Mouse (Mus musculus) mesoderm, embryonic 11.5 days (tissue): ENCODE data around the gene Mob1b.
"Not testable (repeated sequence)": the region's sequence is repeated elsewhere in the genome, so short reads cannot be mapped to it uniquely, and the experiment has no call there.

Experiments used
- DNase-seq: peaks from one replicate; pipeline ENCODE4 v3.0.0-alpha.2; 2012; ENCODE audit warnings: low read depth, low spot score

Mob1b gene

DNA sequence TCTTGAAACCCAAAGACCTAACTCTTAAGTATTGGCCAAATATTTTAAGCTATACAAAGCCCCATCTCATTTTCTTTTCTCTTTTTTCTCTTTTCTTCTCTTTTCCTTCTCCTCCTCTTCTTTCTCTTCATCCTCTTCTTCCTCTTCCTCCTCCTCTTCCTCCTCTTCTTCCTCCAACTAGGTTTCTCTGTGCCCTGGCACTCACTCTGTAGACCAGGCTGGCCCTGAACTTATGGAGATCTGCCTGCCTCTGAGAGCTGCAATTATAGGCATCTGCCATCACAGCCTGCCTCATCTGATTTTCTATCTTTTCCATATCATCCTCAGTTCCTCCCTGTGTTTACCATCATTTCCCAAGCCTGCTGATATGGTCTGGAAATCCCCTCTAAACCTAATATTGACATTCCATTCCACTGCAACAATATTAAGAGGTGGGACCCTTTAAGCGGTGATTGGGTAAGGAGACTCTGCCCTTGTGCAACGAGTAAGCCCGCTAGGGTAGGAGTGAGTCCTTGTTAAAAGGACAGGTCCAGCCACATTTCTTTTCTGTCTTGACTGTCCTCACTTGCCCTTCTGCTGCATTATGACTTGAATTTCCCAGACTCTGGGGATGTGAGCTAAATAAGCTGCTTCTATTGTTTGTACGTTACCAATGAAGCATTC is 21.3 kb upstream of the Mob1b start:
- no peak for DNase-seq

DNA sequence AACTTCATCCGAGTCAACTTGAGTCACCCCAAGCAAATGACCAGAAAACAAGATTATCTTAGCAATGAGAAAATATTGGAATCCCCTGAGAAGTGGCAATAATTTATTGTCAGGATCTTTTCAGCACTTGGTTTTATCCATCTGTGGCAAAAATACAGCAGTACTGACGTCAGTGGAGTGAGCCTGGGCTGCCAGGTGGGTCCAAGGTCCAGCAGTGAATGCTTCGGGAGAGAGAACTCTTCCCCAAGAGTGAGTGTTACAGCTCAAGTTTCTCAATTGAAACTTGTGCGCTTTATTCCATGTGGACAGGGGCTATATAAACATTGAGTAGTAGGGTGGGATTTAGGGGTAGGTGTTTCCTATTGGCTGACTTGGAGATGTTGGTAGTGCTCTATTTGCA is 18.6 kb upstream of the Mob1b start:
- no peak for DNase-seq

DNA sequence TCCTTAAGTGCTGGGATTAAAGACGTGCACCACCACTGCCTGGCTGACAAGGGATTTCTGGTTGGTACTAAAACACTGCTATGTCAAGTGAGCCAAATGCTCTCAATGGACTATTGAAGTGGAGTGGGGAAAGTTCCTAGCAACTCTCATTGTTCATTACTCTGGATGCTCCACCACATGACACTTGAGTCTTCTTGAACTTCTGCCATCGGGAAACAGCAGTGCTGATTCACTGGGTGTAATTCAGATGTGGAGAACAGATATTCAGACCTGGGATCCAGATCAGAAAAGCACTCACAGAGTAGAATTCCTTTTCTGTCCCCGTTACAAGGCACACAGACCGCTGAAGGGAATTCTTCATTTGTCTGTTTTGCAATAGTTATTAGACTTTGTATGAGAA is 17.1 kb upstream of the Mob1b start:
- DNase-seq, result no peak

DNA sequence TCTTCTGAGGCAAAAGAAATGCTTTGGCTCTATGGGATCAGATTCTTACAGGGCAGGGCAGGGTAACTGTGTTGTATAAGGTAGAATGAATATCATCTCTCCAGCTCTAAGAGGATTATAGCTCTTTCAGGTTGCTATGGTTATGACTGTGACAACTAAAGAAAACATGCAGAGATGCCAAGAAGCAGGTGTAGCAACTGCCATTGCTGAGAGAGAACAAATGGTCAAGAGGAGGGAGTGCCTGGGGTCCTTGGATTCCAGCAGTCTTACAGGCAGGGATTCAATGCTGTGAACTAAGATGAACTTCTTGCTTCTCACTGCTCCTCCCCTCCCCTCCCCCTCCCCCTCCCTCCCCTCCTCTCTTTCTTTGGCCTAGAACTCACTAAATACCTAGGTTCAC is 9.5 kb upstream of the Mob1b start:
- DNase-seq, result no peak

DNA sequence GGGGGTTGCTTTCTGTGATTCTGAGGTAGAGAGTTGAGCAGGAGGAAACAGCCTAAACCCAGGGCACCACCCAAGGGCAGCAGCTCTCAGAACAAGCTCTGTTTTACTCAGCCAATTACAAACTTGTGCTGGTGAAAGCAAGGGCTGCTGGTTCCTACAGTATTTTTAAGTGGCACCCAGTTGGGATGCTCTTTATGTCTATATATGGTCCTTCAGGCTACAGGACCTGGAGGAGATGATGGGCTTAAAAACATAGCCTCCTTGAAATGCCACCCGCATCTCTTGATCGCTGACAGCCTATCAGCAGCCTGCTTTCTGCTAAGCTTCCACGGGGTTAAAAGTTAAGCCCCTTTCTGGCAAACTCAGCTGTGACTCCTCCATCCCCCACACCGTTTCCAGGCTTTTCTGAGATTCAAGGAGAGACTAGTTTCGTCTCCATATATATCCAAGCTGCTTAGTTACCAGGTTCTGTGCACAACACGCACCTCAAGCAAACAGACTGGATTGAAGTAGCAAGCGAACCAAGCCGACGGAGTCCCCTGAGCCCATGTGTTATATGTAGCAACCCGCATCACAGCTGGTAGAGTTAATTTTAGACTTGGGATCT is 8.9 kb upstream of the Mob1b start:
- DNase-seq, result peak; percentile 20

DNA sequence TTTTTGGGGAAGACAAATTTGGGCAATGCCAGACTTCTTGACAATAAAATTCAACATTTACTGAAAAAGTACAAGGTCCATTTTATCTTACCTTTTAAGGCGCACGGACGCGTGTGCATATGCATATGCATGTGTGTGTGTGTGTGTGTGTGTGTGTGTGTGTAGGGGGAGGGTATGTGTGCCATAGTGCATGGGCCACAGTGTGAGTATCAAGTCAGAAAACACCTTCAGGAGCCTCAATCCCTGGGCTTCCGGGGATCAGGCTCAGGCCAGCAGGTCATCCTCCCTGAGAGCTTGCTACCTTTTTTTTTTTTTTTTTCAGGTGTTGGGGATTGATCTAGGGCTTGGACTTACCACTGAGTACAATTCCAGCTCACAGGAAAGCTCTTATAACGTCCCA is 8.3 kb upstream of the Mob1b start:
- DNase-seq, result no peak

DNA sequence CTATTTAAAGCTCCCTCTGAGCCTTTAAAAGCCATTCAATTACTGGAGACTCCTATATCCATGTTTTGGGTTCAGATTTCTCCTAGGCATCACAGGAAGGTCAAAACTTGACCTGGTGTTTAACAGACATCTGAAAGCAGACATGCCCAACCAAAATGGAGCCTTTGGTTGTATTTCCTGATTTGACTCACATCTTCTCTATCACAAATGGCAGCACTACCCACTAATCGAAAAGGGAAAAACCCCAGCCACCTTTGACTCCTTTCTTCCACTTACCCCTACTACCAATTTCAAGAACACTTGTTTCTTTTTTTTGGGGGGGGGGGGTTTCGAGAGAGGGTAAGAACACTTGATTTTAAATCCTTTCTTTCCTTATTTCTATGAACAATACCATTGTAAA is 3.7 kb upstream of the Mob1b start:
- DNase-seq, result no peak

DNA sequence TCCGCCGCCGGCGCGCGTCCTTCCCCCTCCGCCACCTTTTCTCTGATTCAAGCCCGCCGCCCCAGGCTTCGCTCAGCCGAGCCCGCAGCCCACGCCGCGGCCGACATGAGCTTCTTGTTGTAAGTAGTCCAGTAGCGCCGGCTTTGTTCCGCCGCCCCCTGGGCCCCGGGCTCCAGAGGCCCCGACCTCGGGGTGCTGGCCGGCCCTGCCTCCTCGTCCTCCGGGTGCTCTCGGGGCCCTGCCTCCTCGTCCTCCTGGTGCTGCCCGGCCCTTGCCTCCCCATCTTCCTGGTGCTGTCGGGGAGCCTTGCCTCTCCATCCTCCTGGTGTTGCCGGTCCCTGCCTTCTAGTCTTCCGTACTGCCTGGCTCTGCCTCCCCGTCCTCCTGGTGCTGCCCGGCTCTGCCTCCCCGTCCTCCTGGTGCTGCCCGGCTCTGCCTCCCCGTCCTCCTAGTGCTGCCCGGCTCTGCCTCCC is 384 bp downstream of the Mob1b start:
- no peak for DNase-seq

DNA sequence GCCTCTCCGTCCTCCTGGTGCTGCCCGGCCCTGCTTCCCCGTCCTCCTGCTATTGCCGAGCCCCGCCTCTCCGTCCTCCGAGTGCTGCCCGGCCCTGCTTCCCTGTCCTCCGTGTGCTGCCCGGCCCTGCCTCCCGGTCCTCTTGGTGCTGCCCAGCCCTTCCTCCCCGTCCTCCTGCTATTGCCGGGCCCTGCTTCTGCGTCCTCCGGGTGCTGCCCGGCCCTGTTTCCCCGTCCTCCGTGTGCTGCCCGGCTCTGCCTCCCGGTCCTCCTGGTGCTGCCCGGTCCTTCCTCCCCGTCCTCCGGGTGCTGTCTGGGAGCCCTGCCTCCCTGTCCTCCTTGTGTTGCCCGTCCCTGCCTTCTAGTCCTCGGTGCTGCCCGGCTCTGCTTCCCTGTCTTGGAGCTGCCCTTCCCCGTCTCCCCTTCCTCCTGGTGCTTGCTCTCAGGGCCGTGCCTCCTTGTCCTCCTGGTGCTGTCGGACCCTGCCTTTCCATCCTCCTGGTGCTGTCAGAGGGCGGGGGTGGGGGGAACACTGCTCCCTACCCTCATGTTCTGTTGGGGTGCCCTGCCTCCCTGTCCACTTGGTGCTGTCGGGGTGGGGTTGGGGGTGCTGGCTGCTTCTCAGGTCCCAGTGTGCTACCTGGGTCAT is 1.0 kb downstream of the Mob1b start:
- peak; percentile 30 for DNase-seq

DNA sequence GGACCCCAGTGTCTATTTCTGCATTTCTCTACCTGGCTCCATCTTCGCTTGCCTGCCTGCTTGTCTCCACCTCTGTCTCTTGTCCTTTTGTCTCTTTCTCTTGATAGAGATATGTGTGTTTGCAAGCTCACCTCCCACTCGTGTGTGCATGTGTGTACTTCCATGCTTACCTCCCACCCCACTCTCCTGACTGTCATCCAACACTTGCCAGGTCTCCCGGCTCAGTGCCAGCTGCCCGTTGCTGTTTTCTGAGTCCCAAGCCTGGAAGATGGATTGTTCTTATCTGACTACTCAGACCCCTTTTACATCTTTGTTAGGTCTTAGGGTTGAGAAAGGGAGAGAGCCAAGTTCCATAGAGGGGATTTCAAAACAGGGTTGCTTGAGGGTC is 1.6 kb downstream of the Mob1b start:
- DNase-seq, result no peak

DNA sequence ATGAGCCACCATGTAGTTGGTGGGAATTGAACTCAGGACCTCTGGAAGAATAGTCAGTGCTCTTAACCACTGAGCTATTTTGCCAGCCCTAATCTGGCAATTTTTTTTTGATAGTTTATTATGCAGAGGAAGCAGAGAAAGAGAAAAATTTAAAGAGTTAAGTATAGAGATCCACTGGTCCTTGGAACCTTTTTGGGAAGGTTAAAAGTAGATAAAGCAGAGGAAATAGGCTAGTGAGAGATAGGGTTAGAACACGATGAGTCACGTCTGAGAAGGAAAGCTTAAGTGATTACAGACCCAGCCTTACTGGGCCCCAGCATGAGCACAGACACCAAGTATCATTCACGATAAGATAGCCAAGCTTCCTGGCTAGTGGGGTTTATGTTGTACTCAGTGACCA is 3.4 kb downstream of the Mob1b start:
- no peak for DNase-seq

DNA sequence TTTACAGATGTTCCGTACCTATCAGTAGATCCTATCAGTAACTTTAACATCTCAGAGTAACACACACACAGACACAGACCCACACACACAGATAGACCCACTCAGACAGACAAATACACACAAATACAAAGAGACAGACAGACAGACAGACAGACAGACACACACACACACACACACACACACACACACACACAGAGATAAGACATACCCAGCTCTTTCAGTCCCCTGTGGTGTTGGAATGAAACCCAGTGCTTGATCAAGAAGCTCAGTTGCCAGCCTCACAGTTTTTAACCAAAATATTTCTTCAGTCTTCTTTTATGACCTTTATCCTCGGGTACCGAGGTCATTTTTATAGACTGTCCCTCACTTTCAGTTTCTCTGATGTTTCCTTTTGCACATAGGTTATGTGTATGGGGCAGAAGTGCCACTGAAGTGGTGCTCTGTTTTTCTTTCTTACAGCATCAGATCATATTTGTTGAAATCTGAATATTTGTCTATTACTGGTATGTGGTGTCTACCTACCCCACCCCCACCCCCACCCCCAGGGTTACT is 7.0 kb downstream of the Mob1b start:
- no peak for DNase-seq

DNA sequence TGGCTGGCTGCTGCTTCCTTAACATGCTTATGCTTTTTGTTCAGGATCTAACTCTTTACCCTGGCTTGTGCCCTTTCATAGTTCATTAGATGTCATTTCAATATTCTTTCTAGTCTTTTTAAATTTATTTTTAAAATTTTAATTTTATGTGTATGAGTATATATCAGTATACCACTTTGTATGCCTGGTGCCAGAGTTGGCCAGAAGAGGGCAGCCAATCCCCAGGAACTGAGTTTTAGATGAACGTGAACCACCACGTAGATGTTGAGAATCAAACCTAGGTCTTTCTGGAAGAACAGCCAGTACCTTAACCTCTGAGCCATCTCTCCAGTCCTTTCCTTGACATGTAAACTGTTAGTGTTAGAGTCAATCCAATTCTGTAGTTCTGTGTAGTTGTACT is 14.1 kb downstream of the Mob1b start:
- no peak for DNase-seq

DNA sequence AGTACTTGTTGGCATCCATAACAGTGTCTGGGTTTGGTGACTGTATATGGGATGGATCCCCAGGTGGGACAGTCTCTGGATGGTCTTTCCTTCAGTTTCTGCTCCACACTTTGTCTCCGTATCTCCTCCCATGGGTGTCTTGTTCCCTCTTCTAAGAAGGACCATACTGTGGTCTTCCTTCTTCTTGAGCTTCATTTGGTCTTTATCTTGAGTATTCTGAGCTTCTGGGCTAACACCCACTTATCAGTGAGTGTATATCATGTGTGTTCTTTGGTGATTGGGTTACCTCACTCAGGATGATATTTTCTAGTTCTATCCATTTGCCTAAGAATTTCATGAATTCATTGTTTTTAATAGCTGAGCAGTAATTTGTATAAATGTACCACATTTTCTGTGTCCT is 20.4 kb downstream of the Mob1b start:
- DNase-seq, result not testable (repeated sequence)

DNA sequence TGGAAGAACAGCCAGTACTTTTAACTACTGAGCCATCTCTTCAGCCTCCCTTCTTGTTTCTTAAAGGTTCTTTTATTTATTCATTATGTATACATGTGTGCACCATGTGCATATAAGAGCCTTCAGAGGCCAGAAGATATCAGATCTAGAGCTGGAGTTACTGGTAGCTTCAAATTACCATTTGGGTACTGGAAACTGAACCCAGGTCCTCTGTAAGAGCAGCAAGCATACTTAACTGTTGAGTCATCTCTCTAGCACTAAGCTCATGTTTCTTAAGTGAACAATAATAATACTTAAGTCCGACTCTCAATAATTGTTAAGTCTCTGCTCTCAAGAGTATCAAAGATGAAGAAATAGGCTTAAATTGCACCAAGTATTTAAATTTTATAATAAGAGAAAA is 27.1 kb downstream of the Mob1b start:
- DNase-seq, result no peak

DNA sequence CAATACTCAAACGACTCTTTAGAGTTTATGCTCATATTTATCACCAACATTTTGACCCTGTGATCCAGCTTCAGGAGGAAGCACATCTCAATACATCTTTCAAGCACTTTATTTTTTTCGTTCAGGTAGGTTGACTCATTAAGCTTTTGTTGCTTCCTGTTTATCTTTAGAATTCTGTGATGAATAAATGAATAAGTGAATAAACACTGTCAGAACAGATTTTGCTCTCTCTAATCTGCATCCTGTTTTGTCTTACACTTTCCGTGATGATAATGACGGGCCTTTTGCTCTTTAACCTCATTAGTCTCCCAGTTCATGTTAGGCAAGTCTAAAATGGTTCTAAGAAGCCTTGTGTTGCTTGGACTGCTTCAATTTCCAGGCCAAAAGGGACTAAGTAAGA is 32.5 kb downstream of the Mob1b start:
- DNase-seq, result no peak

DNA sequence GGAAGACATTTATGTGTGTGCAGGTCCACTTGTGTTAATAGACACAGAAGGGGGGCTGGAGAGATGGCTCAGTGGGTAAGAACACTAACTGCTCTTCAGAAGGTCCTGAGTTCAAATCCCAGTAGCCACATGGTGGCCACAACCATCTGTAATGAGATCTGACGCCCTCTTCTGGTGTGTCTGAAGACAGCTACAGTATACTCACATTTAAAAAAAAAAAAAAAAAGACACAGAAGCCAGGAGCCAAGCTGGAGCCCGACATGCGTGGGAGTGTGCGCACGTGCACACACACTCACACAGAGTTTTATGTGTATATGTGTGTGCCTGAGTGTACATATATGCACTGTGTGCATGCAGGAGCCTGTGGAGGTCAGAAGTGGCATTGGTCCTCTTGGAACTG is 42.0 kb downstream of the Mob1b start:
- DNase-seq, result no peak

DNA sequence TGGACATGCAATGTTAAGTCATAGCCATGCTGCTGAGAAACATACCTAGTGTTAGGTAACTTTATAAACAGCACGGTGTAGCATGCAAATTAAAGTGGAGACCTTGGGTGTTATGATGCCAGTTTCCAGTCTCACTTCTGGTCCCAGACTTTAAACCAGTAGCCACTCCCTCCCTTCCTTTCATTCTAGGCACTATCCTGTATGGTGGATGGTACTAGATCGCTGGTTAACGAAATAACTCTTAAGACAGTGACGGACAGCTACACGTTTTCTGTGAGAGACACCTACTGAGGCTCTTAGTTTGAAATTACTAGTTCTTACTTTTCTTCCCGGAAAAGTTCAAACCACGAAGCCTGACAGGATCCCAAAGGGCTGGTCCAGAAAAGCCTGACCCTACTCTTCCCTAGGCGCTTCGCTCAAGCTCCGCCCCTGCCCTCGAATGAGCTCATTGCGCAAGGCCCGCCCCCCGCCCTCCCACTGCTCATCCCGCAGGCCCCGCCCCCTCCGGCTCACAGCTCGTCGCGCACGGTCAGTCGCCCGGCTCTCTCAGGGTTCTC is 43.9 kb downstream of the Mob1b start:
- no peak for DNase-seq

DNA sequence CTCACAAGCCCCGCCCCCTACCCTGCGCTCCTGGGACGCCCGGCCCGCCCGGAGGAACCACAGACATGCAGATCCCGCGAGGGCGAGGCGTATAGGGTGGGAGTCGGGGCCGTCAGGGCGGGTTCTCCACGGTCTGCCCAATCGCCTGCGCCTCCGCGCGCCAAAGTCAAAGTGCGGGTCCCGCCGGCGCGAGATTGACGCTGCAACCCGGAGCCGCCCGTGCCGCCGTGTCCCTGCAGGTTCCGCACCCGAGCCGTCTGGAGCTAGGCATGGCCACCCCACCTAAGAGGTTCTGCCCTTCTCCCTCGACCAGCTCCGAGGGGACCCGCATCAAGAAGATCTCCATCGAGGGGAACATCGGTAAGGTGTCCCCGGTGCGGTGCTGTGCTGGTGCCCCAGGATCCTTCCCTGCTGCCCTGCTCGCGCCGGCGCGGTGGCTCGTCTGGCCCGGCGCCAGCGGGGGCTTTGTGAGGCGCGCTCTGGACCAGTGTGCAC is 44.4 kb downstream of the Mob1b start, which contains the start of gene Dck:
Dck (plus strand) TSS at position 10 of the 495 bp plus-strand sequence.
- peak; percentile 99 for DNase-seq

DNA sequence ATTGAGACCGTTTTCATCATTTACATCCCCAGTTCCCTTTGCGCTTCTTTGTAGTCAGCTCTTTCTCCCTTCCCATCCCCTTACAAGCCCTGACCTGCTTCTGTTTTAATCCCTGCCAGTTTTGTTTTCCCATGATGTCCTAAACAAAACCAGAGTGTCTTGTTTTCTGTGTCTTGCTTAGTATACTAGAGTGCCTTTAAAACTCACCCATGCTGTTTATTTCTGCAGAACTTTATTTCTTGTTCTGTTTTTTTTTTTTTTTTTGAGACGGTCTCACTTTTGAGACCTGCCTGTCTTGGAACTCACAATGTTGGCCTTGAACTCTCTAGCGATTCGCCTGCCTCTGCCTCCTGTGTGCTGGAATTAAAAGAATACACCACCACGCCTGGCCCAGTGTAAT is 44.9 kb downstream of the Mob1b start:
- no peak for DNase-seq

DNA sequence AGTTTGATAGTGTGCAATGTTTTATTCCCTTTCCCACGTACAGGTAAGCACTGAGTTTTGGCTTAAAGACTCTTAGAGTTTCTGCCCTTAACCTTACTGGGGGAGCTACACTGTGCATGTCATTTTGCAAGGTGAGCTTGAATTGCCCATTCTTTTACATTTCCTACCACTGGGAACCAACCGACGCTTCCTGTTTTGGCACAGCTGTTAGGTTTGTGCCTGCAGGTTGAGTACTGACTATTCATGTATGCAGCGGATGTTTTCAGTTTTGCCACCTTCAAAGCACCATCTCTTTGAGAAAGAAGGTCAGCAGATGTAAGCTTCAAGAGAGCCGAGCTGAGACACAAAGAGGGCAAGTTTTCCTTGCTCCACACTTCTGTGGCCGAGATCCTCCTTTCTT is 45.5 kb downstream of the Mob1b start:
- no peak for DNase-seq

DNA sequence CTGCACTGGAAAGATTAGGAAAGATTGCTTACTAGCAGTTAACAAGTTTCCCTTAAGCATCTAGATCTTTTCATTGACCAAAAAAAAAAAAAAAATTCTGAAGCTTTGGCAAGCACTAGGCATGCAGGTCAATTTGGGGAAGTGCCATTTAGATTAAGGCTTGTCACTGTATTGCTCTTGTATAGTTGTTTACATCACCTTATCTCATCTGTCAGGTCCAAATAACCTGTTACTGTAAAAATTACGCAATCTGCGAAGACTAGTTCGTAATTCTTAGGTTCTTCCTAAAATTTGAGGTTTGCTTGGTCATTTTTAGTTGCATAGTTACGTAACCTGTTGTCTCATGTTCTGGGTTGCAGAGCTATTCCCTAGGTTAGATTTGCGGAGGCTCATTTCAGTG is 46.2 kb downstream of the Mob1b start:
- DNase-seq, result no peak
